Mouse (Mus musculus) liver, embryonic 11.5 days (tissue): ENCODE results near the gene Gm4869. TPM values are rescaled to one million over a fixed set of nuclear protein-coding genes. Genes with fewer than 3 reads are reported as not detected.
A peak's percentile ranks its signal among the peaks of the same experiment; 100 is the strongest.

Experiments used
- ATAC-seq: fragments of 200-750 bp; cut with Nextera tagmentation; replicated peaks from 2 replicates; pipeline ENCODE4 v1.8.0; 2017; ENCODE audit warnings: moderate number of reproducible peaks, mild to moderate bottlenecking, moderate TSS enrichment, moderate library complexity; ENCODE audit not compliant: low FRiP score
- DNase-seq: peaks from one replicate; pipeline ENCODE4 v3.0.0-alpha.2; 2017; ENCODE audit warnings: low spot score
- H3K27ac ChIP-seq: fragments of 300-500 bp; sonication (generic); 2 replicates; pipeline ENCODE4 v1.5.1; 2014; ENCODE audit warnings: mild to moderate bottlenecking, low read depth, low read length, control low read depth
- H3K27me3 ChIP-seq: fragments of 300-500 bp; sonication (generic); replicated peaks from 2 replicates; pipeline ENCODE4 v1.6.1; 2014; ENCODE audit warnings: low read length, mixed read lengths; ENCODE audit not compliant: control insufficient read depth, insufficient read depth
- H3K36me3 ChIP-seq: fragments of 300-500 bp; sonication (generic); 2 replicates; pipeline ENCODE4 v1.6.1; 2014; ENCODE audit warnings: mild to moderate bottlenecking, low read length, moderate library complexity, mixed read lengths; ENCODE audit not compliant: control insufficient read depth, insufficient read depth
- H3K4me1 ChIP-seq: fragments of 300-500 bp; sonication (generic); replicated peaks from 2 replicates; pipeline ENCODE4 v1.6.1; 2014; ENCODE audit warnings: low read length, mixed read lengths; ENCODE audit not compliant: control insufficient read depth, insufficient read depth
- H3K4me2 ChIP-seq: fragments of 300-500 bp; sonication (generic); 2 replicates; pipeline ENCODE4 v1.6.1; 2014; ENCODE audit warnings: mild to moderate bottlenecking, control low read depth, moderate library complexity
- H3K4me3 ChIP-seq: fragments of 300-500 bp; sonication (generic); 2 replicates; pipeline ENCODE4 v1.5.1; 2014; ENCODE audit warnings: low read depth, low read length, control low read depth
- H3K9ac ChIP-seq: fragments of 300-500 bp; sonication (generic); 2 replicates; pipeline ENCODE4 v1.6.1; 2014; ENCODE audit warnings: low read depth, low read length, control low read depth
- H3K9me3 ChIP-seq: fragments of 300-500 bp; sonication (generic); 2 replicates; pipeline ENCODE4 v1.6.1; 2016; ENCODE audit warnings: low read length, inconsistent platforms, mixed read lengths; ENCODE audit not compliant: control insufficient read depth
- WGBS: fragments of 180-500 bp; shearing (Covaris S2); extraction: QIAGEN DNeasy Blood & Tissue Kit; methylation state at CpG from one replicate; pipeline ENCODE4 v1.1.7; 2014; 5-methylcytosine and 5-hydroxymethylcytosine counted together
- polyA plus RNA-seq: library from polyadenylated mRNA; unstranded; fragments of >200 nt; fragmentation: Nextera tagmentation; extraction: Ambion mirVana; gene quantifications from 2 replicates; pipeline ENCODE4 v1.2.1, GENCODE M21; 2014

The Gm4869 gene
- polyA plus RNA-seq = not detected in 2 replicates

DNA sequence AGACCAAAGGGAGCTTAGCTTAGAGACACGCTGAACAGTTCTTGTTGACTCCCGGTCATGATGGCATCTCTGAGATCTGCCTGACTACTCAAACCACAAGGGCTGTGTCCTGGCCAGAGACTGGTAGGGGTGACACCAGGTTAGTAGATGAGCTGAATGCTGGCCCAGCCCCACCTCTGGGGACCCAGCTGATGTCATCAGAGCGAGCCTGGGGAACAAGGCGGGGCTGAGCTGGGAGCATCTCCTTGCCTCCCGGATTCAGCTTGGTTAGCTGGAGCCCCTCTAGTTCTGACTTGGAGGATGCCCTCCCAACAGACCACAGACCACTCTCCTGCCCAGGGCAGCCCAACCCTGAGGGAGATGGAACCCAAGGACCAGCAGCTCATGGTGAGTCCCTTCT is at the start of gene Gm4869:
Gm4869 (plus strand) TSS at position 301 of the 400 bp plus-strand sequence.
- no peaks in the 10 kb centered on the region for H3K27me3 ChIP-seq
- ATAC-seq = 0 out of 2 replicates have a peak, but pooled peaks have one; percentile 8
- no peak within 1 kb of the TSS for H3K9ac ChIP-seq
- peaks cover 47% of the 10 kb centered on the region for H3K36me3 ChIP-seq
- no peak within 1 kb of the TSS for H3K4me2 ChIP-seq
- H3K9me3 ChIP-seq = no peaks in the 10 kb centered on the region
- no peak for DNase-seq
- no peaks in the 10 kb centered on the region for H3K4me1 ChIP-seq
- H3K27ac ChIP-seq = no peak within 1 kb of the TSS
- 82% methylated on average over 5 of the region's 5 CpGs for WGBS
- H3K4me3 ChIP-seq = no peak within 1 kb of the TSS

DNA sequence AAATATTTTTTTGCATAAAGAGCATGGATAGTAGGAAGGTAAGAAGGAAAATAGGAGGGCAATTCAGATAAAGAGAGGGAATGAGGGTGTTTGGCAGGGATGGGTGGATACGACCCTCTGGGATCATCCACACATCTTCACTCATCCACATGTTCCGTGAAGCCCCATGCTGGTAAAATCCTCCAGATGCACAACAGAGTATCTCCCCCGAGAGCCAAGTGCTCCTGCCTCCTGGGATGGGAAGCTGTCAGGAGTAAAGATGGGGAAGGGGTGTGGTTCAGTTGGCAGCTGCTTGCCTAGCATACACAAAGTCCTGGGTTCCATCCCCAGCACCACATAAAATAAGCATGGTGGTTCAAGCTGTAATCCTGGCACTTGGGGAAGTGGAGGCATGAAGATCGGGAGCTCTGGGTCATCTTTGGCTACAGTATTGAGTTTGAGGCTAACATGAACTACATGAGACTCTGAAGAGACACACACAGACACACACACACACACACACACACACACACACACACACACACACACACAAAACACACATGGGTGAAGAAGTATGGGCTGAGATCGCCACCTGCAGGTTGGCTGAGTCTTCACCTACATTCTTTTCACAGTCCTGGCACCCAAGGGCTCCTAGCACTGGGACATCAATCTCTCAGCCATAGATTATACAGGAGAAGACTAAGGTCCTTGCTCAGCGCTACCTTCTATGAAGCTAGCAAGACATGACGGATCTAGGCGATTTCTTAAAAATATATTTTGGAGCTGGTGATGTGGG is 49.1 kb upstream of the Gm4869 start:
- Histone ChIP-seq H3K4me3 (no peak overlapping the region), H3K27me3 (no peaks in the 10 kb centered on the region), H3K9ac (no peak overlapping the region), H3K36me3 (no peaks in the 10 kb centered on the region), H3K4me1 (no peaks in the 10 kb centered on the region), H3K9me3 (no peaks in the 10 kb centered on the region), H3K27ac (no peak overlapping the region), H3K4me2 (no peak overlapping the region)
- DNase-seq (no peak), ATAC-seq (no peak)
- 55% methylated on average over 8 of the region's 8 CpGs for WGBS

DNA sequence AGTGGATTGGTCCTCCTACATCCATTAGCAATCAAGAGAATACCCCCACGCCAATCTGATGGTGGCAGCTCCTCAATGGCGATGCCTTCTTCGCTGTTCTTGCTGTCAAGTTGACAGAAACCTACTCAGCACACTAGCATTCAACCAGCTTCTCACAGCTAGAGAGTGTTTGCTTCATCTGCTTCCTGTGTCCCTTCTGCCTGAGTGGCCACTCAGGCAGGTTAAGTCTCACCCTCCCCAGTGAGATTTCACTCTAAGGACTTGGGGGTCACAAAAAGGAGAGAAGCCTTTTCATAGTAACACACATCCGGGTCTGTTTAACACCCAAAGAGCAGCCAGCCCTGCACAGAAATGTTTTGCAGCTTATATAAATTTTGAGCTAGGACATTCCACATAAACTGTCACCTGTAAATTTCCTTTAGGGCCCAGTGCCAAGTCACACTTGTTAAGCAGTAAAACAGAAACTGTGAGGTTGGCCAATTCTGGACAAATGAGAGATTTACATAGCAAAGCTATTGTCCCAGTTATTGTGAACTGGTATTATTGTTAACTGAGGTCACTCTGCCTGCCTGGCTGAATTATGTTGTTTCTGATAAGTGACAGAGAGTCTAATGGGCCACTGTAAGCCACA is 42.7 kb upstream of the Gm4869 start:
- DNase-seq = no peak
- no peak overlapping the region for H3K27ac ChIP-seq
- whole genome bisulfite sequencing = 83% methylated on average over 4 of the region's 4 CpGs

DNA sequence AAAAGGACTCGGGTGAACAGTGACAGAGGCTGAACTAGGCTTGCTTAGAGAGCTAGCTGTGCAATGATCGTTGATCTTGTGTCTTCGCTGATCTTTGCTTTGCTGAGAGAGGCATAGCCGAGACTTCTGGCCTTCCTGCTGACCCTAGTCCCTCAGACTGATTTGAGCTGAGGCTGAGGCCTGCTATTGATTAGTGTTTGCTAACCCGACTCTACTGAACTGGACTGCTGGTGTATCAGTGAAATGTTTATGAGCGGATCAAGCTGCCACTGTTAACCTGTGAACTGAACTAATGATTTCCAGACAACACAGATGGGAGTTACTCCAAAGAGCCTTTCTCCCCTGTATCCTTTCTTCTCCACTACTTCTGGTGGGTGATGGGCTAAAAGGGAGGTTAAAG is 40.3 kb upstream of the Gm4869 start:
- H3K36me3 ChIP-seq = no peaks in the 10 kb centered on the region
- WGBS = 74% methylated on average over 6 of the region's 6 CpGs
- no peak overlapping the region for H3K27ac ChIP-seq
- H3K9me3 ChIP-seq = no peaks in the 10 kb centered on the region
- no peak overlapping the region for H3K9ac ChIP-seq
- H3K4me2 ChIP-seq = no peak overlapping the region
- H3K4me3 ChIP-seq = no peak overlapping the region
- no peaks in the 10 kb centered on the region for H3K27me3 ChIP-seq
- DNase-seq (no peak), ATAC-seq (no peak)
- no peaks in the 10 kb centered on the region for H3K4me1 ChIP-seq

More for the DNA sequence above, 42.7 kb upstream of the Gm4869 start:
- Histone ChIP-seq H3K4me1 (no peaks in the 10 kb centered on the region), H3K4me2 (no peak overlapping the region), H3K9me3 (no peaks in the 10 kb centered on the region), H3K4me3 (no peak overlapping the region), H3K9ac (no peak overlapping the region), H3K36me3 (no peaks in the 10 kb centered on the region), H3K27me3 (no peaks in the 10 kb centered on the region)
- ATAC-seq = no peak

DNA sequence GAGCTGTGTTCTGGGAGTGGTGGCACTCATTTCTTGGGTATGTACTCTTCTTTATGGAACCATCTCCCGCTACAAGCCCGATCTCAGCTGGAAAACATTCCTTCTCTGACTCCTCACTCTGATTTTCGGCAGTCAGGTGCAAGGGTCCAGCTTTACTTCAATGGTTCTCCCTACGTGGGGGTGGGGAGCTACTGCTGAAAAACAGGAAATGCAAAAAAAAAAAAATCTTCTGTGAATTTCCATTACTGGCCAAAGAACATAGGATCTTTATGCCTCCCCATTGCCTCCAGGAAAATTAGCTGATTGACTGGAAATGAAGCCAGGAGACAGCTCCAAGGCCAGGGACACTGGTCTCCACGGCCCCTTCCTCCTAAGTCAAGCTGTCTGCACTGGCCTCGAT is 38.8 kb upstream of the Gm4869 start:
- no peak overlapping the region for H3K4me2 ChIP-seq
- ATAC-seq = no peak
- 63% methylated on average over 6 of the region's 6 CpGs for WGBS

DNA sequence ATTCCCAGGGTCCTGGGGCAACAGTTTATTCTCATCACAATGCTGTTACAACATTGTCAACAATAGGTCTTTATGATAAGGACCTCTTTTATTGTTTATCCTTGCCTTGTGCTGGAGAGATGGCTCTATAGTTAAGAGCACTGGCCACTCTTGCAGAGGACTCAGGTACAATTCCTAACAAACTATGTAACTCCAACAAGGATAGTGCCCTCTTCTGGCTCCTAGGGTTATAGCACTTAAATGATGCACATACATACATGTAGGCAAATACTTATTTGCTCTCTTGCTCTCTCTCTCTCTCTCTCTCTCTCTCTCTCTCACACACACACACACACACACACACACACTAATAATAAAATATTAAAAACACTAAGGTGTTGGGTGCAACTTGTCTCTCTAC is 36.6 kb upstream of the Gm4869 start:
- no peaks in the 10 kb centered on the region for H3K36me3 ChIP-seq
- no peak overlapping the region for H3K4me2 ChIP-seq
- no peaks in the 10 kb centered on the region for H3K4me1 ChIP-seq
- no peak for DNase-seq
- H3K9me3 ChIP-seq = no peaks in the 10 kb centered on the region
- ATAC-seq = no peak
- H3K27me3 ChIP-seq = no peaks in the 10 kb centered on the region
- no peak overlapping the region for H3K4me3 ChIP-seq
- H3K9ac ChIP-seq = no peak overlapping the region
- no peak overlapping the region for H3K27ac ChIP-seq

More for the DNA sequence above, 38.8 kb upstream of the Gm4869 start:
- no peaks in the 10 kb centered on the region for H3K9me3 ChIP-seq
- H3K4me3 ChIP-seq = no peak overlapping the region
- no peak overlapping the region for H3K9ac ChIP-seq
- no peaks in the 10 kb centered on the region for H3K27me3 ChIP-seq
- H3K4me1 ChIP-seq = no peaks in the 10 kb centered on the region
- DNase-seq = no peak
- no peaks in the 10 kb centered on the region for H3K36me3 ChIP-seq
- no peak overlapping the region for H3K27ac ChIP-seq

DNA sequence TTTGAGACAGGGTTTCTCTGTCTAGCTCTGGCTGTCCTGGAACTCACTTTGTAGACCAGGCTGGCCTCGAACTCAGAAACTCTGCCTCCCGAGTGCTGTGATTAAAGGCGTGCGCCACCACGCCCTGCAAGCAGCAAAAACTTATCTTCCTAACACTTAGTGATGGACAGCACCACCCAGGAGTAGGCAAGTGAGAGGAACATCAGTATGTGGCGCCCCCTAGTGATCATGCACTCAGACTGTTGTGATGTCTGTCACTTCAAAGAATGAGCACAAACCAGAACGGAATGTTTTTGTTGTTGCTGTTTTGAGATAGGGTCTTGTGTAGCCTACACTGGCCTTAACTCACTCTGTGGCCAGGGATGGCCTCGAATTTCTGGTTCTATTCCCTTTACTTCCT is 34.1 kb upstream of the Gm4869 start:
- H3K27ac ChIP-seq = no peak overlapping the region
- peak; percentile 64 for DNase-seq
- H3K4me3 ChIP-seq = no peak overlapping the region
- ATAC-seq = peak; percentile 74
- no peaks in the 10 kb centered on the region for H3K27me3 ChIP-seq
- H3K9ac ChIP-seq = no peak overlapping the region
- WGBS = 25% methylated on average over 8 of the region's 8 CpGs
- no peaks in the 10 kb centered on the region for H3K9me3 ChIP-seq
- no peak overlapping the region for H3K4me2 ChIP-seq
- no peaks in the 10 kb centered on the region for H3K36me3 ChIP-seq
- no peaks in the 10 kb centered on the region for H3K4me1 ChIP-seq

DNA sequence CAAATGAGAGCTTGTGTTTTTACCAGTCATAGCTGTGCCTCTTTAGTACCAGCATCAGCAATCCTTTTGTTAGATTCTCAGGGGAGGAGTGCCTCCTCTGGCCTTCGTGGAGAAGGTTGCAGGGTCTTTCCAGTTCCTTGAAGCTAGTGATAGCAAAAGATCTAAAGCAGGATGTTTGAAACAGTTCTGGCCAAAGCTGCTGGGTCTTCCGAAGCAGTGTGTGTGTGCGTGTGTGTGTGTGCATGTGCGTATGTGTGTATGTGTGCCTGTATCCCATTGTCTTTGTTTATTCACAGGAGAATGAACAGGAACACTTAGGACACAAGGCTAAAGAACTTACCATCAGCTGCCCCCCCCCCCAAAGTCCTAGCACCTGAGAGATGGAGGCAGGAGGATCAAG is 30.8 kb upstream of the Gm4869 start:
- Histone ChIP-seq H3K4me3 (no peak overlapping the region), H3K9me3 (no peaks in the 10 kb centered on the region), H3K27me3 (no peaks in the 10 kb centered on the region), H3K27ac (no peak overlapping the region), H3K4me1 (no peaks in the 10 kb centered on the region), H3K36me3 (no peaks in the 10 kb centered on the region), H3K4me2 (no peak overlapping the region), H3K9ac (no peak overlapping the region)
- ATAC-seq (no peak), DNase-seq (no peak)
- WGBS = 56% methylated on average over 4 of the region's 4 CpGs

DNA sequence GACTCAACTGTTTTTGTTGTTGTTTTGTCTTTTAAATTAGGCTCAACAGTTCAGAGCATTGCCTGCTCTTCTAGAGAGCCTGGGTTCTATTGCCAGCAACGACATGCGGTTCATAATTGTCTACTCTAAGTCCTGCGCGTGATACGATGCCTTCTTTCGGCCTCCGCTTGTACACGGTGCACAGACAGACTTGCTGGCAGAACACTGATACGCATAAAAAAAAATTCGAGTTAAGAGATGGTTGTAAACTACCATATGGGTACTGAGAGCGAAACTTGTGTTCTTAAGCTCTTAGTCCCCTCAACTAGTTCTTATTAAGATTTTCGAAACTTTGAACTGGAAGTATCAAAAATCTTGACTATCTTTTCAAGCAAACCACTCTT is 27.3 kb upstream of the Gm4869 start:
- WGBS = 2% methylated on average over 12 of the region's 12 CpGs
- peak overlapping the region; percentile 96 for H3K9ac ChIP-seq
- DNase-seq (no peak), ATAC-seq (no peak)
- H3K4me2 ChIP-seq = peak overlapping the region; percentile 64
- no peaks in the 10 kb centered on the region for H3K27me3 ChIP-seq
- no peaks in the 10 kb centered on the region for H3K9me3 ChIP-seq
- peaks cover 6% of the 10 kb centered on the region for H3K36me3 ChIP-seq
- peak overlapping the region; percentile 98 for H3K4me3 ChIP-seq
- peak overlapping the region; percentile 87 for H3K27ac ChIP-seq
- peaks cover 10% of the 10 kb centered on the region for H3K4me1 ChIP-seq
